Mouse (Mus musculus) kidney, adult 2 months (tissue): ENCODE results near the gene Bap1. TPM values are rescaled to one million over a fixed set of nuclear protein-coding genes. Genes with fewer than 3 reads are reported as not detected.

Experiments
- DNase-seq: peaks from one replicate; pipeline ENCODE4 v3.0.0; 2021
- H3K27ac ChIP-seq: fragments of 200-500 bp; 2 replicates; pipeline ENCODE4 v1.5.1; 2012; ENCODE audit warnings: low read depth, low read length, control low read depth, inconsistent platforms; ENCODE audit not compliant: insufficient read depth
- H3K27me3 ChIP-seq: fragments of 200-500 bp; replicated peaks from 2 replicates; pipeline ENCODE4 v1.6.1; 2012; ENCODE audit warnings: mild to moderate bottlenecking, moderate library complexity, low read length, inconsistent platforms; ENCODE audit not compliant: control insufficient read depth, insufficient read depth
- H3K36me3 ChIP-seq: fragments of 200-500 bp; 2 replicates; pipeline ENCODE4 v1.6.1; 2012; ENCODE audit warnings: mild to moderate bottlenecking, moderate library complexity, low read length, inconsistent platforms; ENCODE audit not compliant: control insufficient read depth, insufficient read depth
- H3K4me1 ChIP-seq: fragments of 200-500 bp; 2 replicates; pipeline ENCODE4 v1.6.1; 2011; ENCODE audit warnings: low read length; ENCODE audit not compliant: control insufficient read depth, insufficient read depth
- H3K4me3 ChIP-seq: fragments of 200-500 bp; 2 replicates; pipeline ENCODE4 v1.5.1; 2011; ENCODE audit warnings: mild to moderate bottlenecking, low read depth, low read length, control low read depth; ENCODE audit not compliant: insufficient read depth
- CTCF ChIP-seq: fragments of 200-500 bp; conservative IDR thresholded peaks from 2 replicates; pipeline ENCODE4 v1.5.1; 2011; ENCODE audit warnings: low read depth, mild to moderate bottlenecking, control low read depth, low read length, moderate library complexity, mixed read lengths; ENCODE audit not compliant: insufficient read depth, insufficient read length
- POLR2A ChIP-seq: fragments of 200-500 bp; IDR thresholded peaks from one replicate; pipeline ENCODE4 v1.6.1; 2011; ENCODE audit warnings: low read depth, low read length, control low read depth
- WGBS: fragments of 180-500 bp; shearing (Covaris S2); methylation state at CpG from one replicate; pipeline ENCODE4 v1.1.7; 2018; 5-methylcytosine and 5-hydroxymethylcytosine counted together
- polyA plus RNA-seq: library from polyadenylated mRNA; depleted of rRNA; stranded (reverse); fragments of >200 nt; gene quantifications from 2 replicates; pipeline ENCODE4 v1.2.3, GENCODE M21; 2012; rRNA removed

Gene Bap1
- polyA plus RNA-seq = 58.9 and 65.9 TPM in 2 replicates

DNA sequence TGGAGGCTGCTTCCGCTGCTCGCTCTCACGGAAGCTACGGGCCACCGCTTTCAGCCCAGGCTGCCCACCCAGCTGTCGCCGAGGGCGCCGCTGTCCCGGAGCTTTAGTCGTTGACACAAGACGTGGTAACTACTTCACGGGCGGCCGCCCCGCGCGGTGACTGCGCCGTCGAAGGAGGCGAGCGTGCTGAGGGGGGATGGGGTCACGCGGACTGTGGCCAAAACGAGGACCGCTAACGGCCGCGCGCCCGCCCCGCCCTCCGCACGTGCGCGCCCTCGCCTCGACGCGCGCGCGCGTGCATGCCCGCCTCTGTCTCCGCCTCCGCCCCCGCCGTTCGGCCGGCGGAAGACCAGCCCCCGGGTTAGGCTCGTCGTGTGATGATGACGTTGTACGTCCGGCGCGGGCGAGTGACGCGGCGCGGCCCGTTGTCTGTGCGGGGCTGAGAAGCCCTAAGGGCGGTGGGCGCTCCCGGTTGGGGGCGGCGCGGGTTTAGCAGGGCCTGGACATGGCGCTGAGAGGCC, at the start of gene Bap1, which contains the start of gene Phf7:
Bap1 (plus strand) TSS at position 367 of the 521 bp plus-strand sequence.
Phf7 (minus strand) TSS at position 234 of the 521 bp plus-strand sequence.
- WGBS = under 1% methylated on average over 75 of the region's 75 CpGs
- Histone ChIP-seq H3K4me1 (peaks cover 9% of the 10 kb centered on the region; the same call in 1 of the 2 replicates), H3K27me3 (no peaks in the 10 kb centered on the region), H3K27ac (peak within 1 kb of the TSS; percentile 99), H3K4me3 (peak within 1 kb of the TSS; percentile 98), H3K36me3 (peaks cover 4% of the 10 kb centered on the region; the same call in 1 of the 2 replicates)
- TF ChIP-seq CTCF (no peak), POLR2A (peak; percentile 56)
- DNase-seq = peak; percentile 96

DNA sequence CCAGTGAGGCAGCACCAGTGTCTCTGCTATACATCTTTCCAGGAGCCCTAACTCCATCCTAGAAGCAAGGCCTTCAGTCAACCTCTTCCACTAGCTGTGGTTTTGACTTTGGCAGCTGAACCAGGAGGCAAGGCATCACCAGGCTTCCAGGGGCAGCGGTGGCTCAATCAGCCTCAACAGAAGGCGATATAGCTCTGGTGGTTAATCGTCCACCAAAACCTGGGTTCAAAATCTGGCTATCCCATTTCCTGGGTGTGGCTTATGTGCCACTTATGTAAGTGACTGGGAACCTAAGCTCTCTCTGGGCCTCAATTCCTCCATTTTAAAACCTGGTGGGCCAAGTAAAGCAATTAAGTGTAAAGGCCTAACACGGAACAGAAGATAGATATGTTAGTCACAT, 46.4 kb upstream of the Bap1 start:
- no peak for DNase-seq
- H3K36me3 ChIP-seq = peaks cover 13% of the 10 kb centered on the region
- H3K27me3 ChIP-seq = no peaks in the 10 kb centered on the region
- TF ChIP-seq POLR2A (no peak), CTCF (no peak)
- WGBS = 31% methylated on average over 4 of the region's 4 CpGs
- peak overlapping the region; percentile 96 for H3K4me3 ChIP-seq
- peaks cover 17% of the 10 kb centered on the region for H3K4me1 ChIP-seq
- H3K27ac ChIP-seq = peak overlapping the region; percentile 79

DNA sequence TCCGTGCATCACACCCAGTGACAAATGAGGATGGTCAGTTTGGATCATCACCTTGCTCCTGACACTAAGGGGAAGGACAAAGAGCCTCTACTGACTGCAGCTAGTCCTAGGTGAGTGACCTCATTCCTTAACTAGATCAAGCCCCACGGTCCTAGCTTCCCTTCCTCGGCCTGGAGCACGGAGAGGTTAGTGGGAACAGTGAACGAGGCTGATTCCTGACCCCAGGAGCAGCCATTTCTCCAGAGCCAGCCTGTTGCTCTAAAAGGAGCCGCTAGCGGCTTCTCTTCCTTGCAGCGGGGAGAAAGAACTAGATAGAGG, 46.0 kb upstream of the Bap1 start:
- peak; percentile 57 for DNase-seq
- TF ChIP-seq POLR2A (no peak), CTCF (no peak)
- peaks cover 17% of the 10 kb centered on the region for H3K4me1 ChIP-seq
- H3K4me3 ChIP-seq = peak overlapping the region; percentile 96
- H3K27me3 ChIP-seq = no peaks in the 10 kb centered on the region
- H3K27ac ChIP-seq = peak overlapping the region; percentile 79
- H3K36me3 ChIP-seq = peaks cover 13% of the 10 kb centered on the region
- WGBS = 6% methylated on average over 8 of the region's 8 CpGs

DNA sequence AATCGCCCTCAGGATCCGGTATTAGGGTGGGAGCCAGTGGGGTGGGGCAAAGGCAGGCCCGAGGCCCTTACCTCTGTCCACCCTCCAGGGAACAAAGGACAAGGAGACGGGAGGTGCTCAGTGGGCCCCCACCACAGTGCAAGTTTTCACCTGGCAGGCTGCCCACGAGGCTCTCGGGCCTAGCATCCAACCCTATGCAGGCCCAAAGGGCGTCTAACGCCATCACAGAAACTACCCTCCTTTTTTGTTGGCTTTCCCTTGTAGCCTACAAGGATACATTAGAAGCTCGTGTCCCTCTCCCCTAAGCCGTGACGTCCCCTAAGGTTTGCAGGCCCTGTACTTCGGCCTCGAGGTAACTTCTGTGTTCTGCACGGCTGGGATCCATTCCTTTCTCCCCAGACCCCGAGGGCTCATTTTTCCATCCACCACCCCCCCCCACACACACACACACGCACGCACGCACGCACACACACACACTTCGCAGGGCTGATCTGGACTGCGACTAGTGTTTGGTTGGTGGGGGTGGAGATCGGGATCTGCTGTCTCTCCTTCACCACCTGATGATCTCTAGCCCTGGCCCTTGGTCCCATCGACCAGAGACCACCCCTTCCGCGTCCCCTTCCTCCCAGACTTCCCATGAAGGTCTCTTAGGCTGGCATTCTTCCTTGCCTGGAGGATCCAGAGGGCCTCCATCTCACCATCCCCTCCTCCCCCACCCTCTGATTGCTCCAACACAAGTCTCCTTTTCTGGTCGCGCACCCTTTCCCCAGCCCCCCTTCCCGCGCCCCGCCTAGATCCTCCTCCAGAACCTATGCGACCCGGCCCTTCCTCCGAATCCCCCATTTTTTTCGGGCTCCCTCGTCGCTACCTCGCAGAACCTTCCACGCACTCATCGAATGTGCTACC, 45.4 kb upstream of the Bap1 start:
- peak; percentile 72 for DNase-seq
- Histone ChIP-seq H3K4me3 (peak overlapping the region; percentile 96), H3K27me3 (no peaks in the 10 kb centered on the region), H3K36me3 (peaks cover 10% of the 10 kb centered on the region), H3K4me1 (peaks cover 17% of the 10 kb centered on the region), H3K27ac (peak overlapping the region; percentile 79)
- under 1% methylated on average over 39 of the region's 39 CpGs for WGBS
- TF ChIP-seq POLR2A (peak; percentile 8), CTCF (no peak)

DNA sequence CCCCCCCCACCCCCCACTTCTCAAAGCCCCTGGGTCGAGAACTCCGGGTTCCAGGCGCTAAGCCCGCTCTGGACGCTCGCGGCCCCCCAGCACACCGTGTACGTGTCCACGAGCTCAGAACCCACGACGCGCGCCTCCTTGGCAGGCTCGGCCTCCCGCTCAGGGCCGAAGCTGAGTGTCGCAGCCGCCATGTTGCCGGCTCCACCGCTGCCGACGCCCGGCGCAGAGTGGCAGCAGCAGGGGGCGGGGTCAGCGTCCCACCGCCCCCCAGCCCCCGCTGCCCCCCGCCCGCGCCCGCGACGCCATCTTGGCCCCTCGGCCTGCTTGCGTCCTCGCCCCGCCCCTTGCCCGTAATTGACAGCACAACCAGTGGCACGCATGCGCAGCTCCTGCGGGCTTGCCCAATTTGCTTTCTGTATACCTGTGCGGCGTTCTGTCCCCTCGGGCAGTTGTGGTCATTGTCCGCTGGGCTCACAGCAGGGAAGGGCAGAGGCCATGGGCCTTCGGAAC, 44.7 kb upstream of the Bap1 start:
- Histone ChIP-seq H3K27me3 (no peaks in the 10 kb centered on the region), H3K4me3 (peak overlapping the region; percentile 96), H3K4me1 (peaks cover 17% of the 10 kb centered on the region), H3K36me3 (peaks cover 8% of the 10 kb centered on the region), H3K27ac (peak overlapping the region; percentile 85)
- DNase-seq = peak; percentile 98
- TF ChIP-seq CTCF (no peak), POLR2A (peak; percentile 48)
- under 1% methylated on average over 46 of the region's 48 CpGs for WGBS

DNA sequence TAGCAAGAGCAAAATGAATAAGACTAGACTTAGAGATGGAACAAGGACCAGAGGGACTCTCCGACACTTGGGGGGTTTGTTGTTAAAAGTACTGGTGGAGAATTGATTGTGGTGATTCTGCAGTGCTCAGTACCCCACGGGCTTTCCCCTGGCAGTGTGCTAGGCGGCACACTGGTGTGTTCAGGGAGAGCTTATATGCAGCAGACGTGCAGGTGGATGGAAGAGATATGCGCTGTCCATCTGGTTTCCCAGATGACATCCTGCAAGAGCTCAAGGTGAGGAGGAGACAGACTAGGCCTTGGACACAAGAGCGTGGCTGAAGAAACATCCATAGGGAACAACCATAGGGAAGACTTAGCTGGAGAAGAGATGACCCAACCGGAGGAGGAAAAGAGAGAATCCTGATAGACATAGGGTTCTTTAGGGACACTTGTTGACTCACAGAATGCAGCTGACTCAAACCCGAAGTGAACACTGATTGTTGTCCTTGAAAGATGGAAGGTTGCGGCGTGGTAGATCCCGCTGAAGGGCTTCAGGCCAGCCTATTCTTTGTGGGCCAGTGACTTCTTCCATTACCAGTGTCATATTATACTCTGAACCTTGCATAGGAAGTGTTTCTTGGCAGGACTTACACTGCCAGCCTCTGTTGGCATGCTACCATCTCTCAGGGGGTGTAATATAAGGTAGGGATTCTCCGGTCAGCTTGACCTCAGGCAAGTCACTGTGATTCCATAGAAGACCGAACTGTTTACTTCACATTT, 44.0 kb upstream of the Bap1 start:
- no peak for DNase-seq
- peaks cover 17% of the 10 kb centered on the region for H3K4me1 ChIP-seq
- WGBS = 73% methylated on average over 13 of the region's 13 CpGs
- H3K4me3 ChIP-seq = peak overlapping the region; percentile 96
- peak overlapping the region; percentile 85 for H3K27ac ChIP-seq
- H3K36me3 ChIP-seq = peaks cover 7% of the 10 kb centered on the region
- no peak for TF ChIP-seq CTCF
- no peak for TF ChIP-seq POLR2A
- H3K27me3 ChIP-seq = no peaks in the 10 kb centered on the region
